Mouse (Mus musculus) layer of hippocampus, postnatal 25 days (tissue): ENCODE measurements around the gene 2610001J05Rik. TPM values are rescaled to one million over a fixed set of nuclear protein-coding genes. Genes with fewer than 3 reads are reported as not detected.

Source experiments
- DNase-seq, 2 experiments: peaks; one replicate each; pipeline ENCODE4 v3.0.0; 2022; ENCODE audit warnings: mixed read lengths in 2 of 2, low spot score in 1 of 2; ENCODE audit errors: extremely low spot score in 1 of 2
- total RNA-seq, 2 experiments: library from RNA; stranded (reverse); gene quantifications; 2 replicates each; pipeline ENCODE4 v1.2.3; 2021

Gene 2610001J05Rik
- total RNA-seq, 2 experiments from 2014 or later = 32.0 to 39.7 TPM

DNA sequence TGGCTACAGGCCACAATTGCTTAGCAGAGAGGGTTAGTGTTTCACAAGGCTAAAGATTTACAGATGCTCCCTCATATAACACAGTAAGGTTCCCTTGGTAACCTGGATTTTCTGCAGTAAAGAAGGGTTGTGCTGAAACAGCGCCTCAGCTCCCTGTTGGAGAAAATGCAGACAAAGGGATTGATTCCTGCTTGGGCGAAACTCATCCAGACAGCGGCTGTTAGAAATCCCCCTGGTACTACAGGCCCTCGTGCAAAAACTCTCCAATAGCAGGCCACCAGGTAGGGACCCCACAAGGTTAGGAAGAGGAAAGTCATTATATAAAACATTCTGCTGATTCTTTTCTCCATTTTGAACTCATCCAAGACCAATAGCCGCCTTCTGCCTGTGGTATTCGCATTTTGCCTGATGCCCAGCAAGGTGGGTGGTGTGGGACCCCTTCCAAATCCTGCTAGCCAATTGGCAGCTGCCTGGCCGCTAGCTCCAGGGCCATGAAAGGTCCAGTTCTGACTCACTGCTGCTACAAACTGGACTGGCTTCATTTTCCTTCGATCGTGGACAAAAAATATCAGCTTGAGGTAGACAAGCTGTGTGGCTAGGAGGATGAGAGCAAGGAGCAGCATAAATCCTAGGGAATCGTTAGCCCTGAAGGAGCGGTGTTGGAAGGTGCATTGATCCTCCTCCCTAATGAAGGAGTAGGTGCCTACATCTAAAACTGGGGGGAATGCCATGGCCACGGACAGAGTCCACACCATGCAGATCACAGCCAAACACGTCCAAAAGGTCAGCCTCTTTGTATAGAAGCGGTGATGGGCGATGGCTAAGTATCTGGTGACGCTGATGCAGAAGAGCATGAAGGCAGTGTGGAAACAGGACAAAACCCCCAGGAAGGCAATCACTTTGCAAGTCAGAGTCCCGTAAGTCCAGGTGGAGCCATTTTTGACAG lies 35.3 kb downstream of the 2610001J05Rik start:
- peak; percentile 24 to 25 for DNase-seq

DNA sequence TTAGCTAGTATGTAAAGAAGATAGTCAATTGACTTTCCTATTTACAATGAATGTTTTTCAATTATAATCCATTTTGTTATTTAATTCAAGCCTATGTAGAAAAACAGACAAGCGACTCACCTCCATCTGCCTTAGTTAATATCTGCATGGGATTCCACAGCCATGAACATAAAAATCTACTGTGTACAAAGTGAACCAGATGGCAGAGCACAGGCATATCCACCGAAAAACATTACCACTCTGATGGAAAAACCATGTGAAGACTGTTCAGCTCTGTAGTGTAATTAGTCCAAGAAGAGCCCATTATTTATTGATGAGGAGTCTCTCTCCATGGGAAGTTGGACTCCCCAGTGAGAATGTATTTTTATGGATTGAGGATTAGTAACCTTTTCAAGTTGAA lies 38.5 kb downstream of the 2610001J05Rik start:
- no peak for DNase-seq

DNA sequence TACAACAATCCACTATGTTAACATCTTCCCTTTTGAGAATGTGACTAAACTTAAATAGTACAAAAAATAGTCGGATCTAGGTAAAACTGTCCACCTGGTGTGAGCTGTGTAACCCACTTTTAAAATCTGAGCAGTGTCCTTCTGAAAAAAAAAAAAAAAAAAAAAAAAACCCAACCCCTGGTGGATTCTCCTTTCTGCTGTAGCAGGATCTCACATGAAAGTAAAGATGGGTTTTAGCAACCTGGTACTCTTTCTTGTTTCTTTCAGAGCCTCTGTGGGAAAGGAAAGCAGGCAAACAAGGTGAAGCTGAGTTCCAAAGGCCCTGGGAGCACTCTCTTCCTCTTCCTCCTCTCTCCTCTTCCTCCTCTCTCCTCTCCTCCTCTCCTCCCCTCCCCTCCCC lies 42.4 kb downstream of the 2610001J05Rik start:
- no peak for DNase-seq

Other genes with a start within 250 kb of the 2610001J05Rik start
- gene Bmt2, start 193.6 kb downstream of the 2610001J05Rik start, total RNA-seq = 10 to 100 TPM; 22.7 to 24.0 TPM
- 10 to 100 TPM; 39.0 to 44.6 TPM for gene Gpr85, start 31.6 kb downstream of the 2610001J05Rik start, total RNA-seq